Mouse (Mus musculus) G1E (cell line): ENCODE data around the gene Dhx8. TPM values are rescaled to one million over a fixed set of nuclear protein-coding genes. Genes with fewer than 3 reads are reported as not detected.

Experiments
- ATAC-seq: 2 replicates; pipeline ENCODE4 v1.8.0; 2016; ENCODE audit warnings: mild to moderate bottlenecking; ENCODE audit not compliant: insufficient number of reproducible peaks, poor library complexity, low FRiP score, severe bottlenecking; ENCODE audit errors: extremely low read depth
- DNase-seq: peaks from one replicate; pipeline ENCODE4 v3.0.0; 2012; ENCODE audit warnings: low spot score
- H3K27me3 ChIP-seq: 2 replicates; pipeline ENCODE4 v1.6.1; 2012; ENCODE audit warnings: mild to moderate bottlenecking, low read length, inconsistent platforms; ENCODE audit not compliant: insufficient read depth
- H3K36me3 ChIP-seq: replicated peaks from 2 replicates; pipeline ENCODE3; 2012; ENCODE audit warnings: mild to moderate bottlenecking, inconsistent platforms
- H3K4me1 ChIP-seq: 2 replicates; pipeline ENCODE4 v1.6.1; 2012; ENCODE audit warnings: low read depth, low read length, inconsistent platforms, mixed read lengths; ENCODE audit not compliant: insufficient read depth
- H3K4me3 ChIP-seq: 2 replicates; pipeline ENCODE4 v1.5.1; 2012; ENCODE audit warnings: low read depth, mild to moderate bottlenecking, inconsistent platforms, low read length, moderate library complexity, mixed read lengths
- H3K9me3 ChIP-seq: replicated peaks from 2 replicates; pipeline ENCODE4 v1.6.1; 2012; ENCODE audit warnings: inconsistent platforms
- CTCF ChIP-seq: IDR thresholded peaks from 2 replicates; pipeline ENCODE4 v1.5.1; 2012; ENCODE audit warnings: low read depth, low read length, inconsistent platforms, mixed read lengths
- GATA1 ChIP-seq: IDR thresholded peaks from 2 replicates; pipeline ENCODE4 v1.6.1; 2012; ENCODE audit warnings: borderline replicate concordance, low read length, inconsistent platforms, mixed read lengths
- GATA2 ChIP-seq: IDR thresholded peaks from 2 replicates; pipeline ENCODE4 v1.6.1; 2012; ENCODE audit warnings: low read depth, low read length, inconsistent platforms, borderline replicate concordance
- POLR2AphosphoS5 ChIP-seq: IDR thresholded peaks from 2 replicates; pipeline ENCODE4 v1.6.1; 2012; ENCODE audit warnings: low read depth, low read length, inconsistent platforms; ENCODE audit not compliant: insufficient replicate concordance
- TAL1 ChIP-seq: conservative IDR thresholded peaks from 2 replicates; pipeline ENCODE4 v1.6.1; 2012; ENCODE audit warnings: low read depth, low read length, inconsistent platforms, mixed read lengths
- polyA plus RNA-seq: library from polyadenylated mRNA; stranded (reverse); fragments of >175 nt; gene quantifications from 2 replicates; pipeline ENCODE4 v1.2.3, GENCODE M21; 2012
- total RNA-seq, 2 experiments: library from RNA; stranded (forward) in 1 of 2; stranded (reverse) in 1 of 2; fragments of 200-1000 nt in 1 of 2; fragments of >200 nt in 1 of 2; fragmentation: Nextera tagmentation in 1 of 2; gene quantifications; 2 replicates each; pipeline ENCODE4 v1.2.3; 2014 to 2017

The Dhx8 gene
- total and polyA plus RNA-seq, 3 experiments: 14.8 to 46.2 (median 30.9) TPM

DNA sequence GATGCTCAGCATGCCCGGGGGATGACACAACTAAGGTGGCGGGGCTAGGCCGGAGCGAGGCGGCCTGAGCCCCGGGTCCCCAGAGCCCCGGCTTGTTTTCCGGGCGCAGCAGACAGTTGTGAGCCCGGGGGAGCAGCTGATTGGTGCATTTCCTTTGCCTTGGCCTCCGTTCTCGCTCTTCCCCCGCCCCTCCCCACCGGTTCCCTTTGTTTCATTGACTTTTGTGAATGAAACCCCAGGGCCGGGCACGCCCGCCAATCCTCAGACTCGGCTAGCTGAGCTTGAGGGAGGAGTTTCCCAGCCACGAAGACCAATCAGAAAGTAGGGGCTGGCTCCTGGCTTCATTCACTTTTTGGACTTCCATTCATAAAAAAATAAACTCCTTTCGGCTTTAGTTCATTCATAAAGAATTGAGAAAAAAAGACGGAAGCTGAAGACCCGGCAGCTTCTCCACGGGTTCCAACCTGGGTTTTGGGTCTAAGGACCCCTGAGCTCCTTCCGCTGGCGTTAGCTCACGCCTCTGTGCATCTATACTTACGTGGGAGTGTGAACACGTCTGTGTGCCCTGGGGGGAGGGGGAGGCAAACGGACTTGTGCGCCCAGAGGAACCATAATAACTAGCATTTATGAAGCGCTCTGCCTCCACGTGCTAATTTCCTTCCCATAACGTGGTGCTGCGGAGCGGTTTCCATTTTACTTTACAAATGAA, 52.6 kb downstream of the Dhx8 start, which contains the start of gene Etv4:
Gene Etv4 (minus strand): TSS at position 229 of the 709 bp plus-strand sequence.
- H3K9me3 ChIP-seq: no peaks in the 10 kb centered on the region
- peak; percentile 76 for ATAC-seq
- H3K4me1 ChIP-seq: peaks cover 11% of the 10 kb centered on the region; the same call in 1 of the 2 replicates
- TF ChIP-seq CTCF (no peak), POLR2AphosphoS5 (no peak), GATA2 (no peak), TAL1 (no peak), GATA1 (no peak)
- H3K27me3 ChIP-seq: peaks cover 74% of the 10 kb centered on the region
- peak within 1 kb of the TSS; percentile 66 for H3K4me3 ChIP-seq
- no peaks in the 10 kb centered on the region for H3K36me3 ChIP-seq
- peak; percentile 66 for DNase-seq

DNA sequence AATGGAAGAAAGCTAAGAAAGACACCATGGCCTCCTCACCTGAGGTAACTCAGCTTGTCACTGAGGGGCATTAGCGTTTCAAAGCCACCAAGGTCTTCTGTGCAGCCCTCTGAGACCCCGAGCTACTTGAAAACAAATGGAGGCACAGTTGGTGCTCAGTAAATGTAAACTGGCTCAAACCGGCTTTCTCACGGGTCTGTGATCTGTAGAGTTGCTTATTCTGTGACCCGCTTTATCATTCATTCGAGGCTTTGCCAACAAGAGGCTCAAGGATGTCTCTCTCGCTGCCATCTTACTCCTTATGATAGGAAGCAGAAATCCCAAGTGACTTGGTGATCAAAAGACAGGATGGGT, 53.1 kb downstream of the Dhx8 start:
- no peak overlapping the region for H3K4me3 ChIP-seq

DNA sequence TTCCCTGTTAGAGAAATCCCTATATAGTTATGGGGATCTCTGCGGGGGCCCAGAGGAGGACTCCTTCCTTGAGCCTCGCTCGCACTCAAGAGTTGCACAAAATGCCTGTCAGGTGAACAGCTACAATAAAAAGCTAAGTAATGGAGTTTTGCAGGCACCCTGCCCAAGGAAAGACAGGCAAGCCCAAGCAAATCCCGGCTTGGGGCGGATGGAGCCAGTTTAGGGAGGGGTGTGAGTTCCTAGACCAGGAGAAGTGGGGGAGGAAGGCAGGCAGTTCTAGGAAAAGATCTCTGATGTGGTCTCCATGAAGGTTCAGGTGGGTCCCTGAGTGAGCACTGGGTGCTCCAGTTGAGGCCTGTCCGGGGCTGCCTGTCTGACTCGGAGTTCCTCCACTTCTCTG, 53.9 kb downstream of the Dhx8 start:
- no peaks in the 10 kb centered on the region for H3K9me3 ChIP-seq
- peaks cover 11% of the 10 kb centered on the region; the same call in 1 of the 2 replicates for H3K4me1 ChIP-seq
- no peak overlapping the region for H3K4me3 ChIP-seq
- DNase-seq: no peak
- H3K36me3 ChIP-seq: no peaks in the 10 kb centered on the region
- ATAC-seq: no peak
- TF ChIP-seq TAL1 (no peak), GATA2 (no peak), POLR2AphosphoS5 (no peak), CTCF (no peak), GATA1 (no peak)
- peaks cover 63% of the 10 kb centered on the region for H3K27me3 ChIP-seq

More for the DNA sequence above, 53.1 kb downstream of the Dhx8 start:
- Histone ChIP-seq H3K27me3 (peaks cover 69% of the 10 kb centered on the region), H3K4me1 (peaks cover 11% of the 10 kb centered on the region; the same call in 1 of the 2 replicates), H3K9me3 (no peaks in the 10 kb centered on the region), H3K36me3 (no peaks in the 10 kb centered on the region)
- no peak for TF ChIP-seq GATA2
- TF ChIP-seq CTCF: no peak
- no peak for TF ChIP-seq GATA1
- no peak for TF ChIP-seq TAL1
- TF ChIP-seq POLR2AphosphoS5: no peak
- ATAC-seq: no peak
- no peak for DNase-seq

DNA sequence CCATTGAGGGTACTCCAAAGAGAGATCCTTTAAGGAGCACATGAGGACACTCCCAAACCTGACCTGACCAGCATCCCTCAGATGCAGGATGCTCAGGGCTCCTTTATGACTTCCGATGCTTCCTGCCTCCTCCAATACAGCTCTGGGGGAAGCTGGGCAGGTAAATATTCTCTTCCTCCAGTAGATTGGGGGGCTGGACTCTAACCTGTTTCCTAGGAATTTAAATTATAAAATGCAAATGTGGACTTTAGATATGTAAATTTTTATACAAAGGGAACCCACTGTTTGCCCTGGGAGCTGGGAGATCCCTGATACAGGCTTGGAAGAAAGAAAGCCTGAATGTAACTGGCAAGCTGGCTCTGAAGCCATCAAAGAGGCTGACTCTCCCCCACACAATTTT, 54.7 kb downstream of the Dhx8 start:
- peaks cover 57% of the 10 kb centered on the region for H3K27me3 ChIP-seq

DNA sequence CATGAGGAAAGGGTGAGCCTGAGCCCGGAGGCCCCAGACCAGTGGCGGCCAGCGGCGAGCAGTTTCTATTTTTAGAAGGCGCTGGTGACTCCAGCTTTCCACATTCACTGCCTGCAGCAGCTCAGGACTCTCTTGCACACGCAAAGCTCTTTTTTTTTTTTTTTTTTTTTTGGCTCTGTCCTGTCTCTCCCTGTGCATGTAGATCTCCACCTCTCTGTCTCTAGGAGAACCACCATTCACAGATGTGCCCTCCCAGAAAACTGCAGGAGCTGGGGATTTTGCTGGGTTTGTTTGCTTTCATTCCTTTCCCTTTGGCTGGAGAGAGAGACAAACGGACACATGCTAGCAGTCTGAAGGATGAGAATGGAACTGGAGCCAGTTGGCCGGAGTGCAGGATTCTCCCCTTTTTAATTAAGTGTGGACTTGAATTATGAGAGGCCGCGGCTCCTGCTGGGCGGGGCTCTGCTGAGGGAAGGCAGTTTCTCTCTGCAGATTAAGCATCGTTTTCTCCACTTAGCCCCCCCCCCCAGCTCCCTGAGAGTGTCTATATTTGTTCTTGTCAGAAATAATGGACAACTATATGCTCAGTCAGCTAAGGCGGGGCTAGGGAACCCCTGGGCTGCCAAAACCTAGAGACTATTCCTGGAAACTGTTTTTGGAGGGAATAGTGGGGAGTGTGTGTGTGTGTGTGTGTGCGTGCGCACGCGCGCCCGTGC, 58.2 kb downstream of the Dhx8 start:
- Histone ChIP-seq H3K4me3 (no peak overlapping the region), H3K27me3 (peaks cover 28% of the 10 kb centered on the region), H3K36me3 (no peaks in the 10 kb centered on the region), H3K9me3 (no peaks in the 10 kb centered on the region), H3K4me1 (no peaks in the 10 kb centered on the region)
- no peak for TF ChIP-seq GATA2
- no peak for TF ChIP-seq TAL1
- no peak for TF ChIP-seq CTCF
- TF ChIP-seq GATA1: no peak
- no peak for TF ChIP-seq POLR2AphosphoS5
- DNase-seq: no peak
- ATAC-seq: no peak

More for the DNA sequence above, 54.7 kb downstream of the Dhx8 start:
- no peaks in the 10 kb centered on the region for H3K9me3 ChIP-seq
- DNase-seq (no peak), ATAC-seq (no peak)
- H3K36me3 ChIP-seq: no peaks in the 10 kb centered on the region
- no peak overlapping the region for H3K4me3 ChIP-seq
- peaks cover 11% of the 10 kb centered on the region; the same call in 1 of the 2 replicates for H3K4me1 ChIP-seq
- TF ChIP-seq CTCF (no peak), TAL1 (no peak), GATA2 (no peak), POLR2AphosphoS5 (no peak), GATA1 (no peak)

DNA sequence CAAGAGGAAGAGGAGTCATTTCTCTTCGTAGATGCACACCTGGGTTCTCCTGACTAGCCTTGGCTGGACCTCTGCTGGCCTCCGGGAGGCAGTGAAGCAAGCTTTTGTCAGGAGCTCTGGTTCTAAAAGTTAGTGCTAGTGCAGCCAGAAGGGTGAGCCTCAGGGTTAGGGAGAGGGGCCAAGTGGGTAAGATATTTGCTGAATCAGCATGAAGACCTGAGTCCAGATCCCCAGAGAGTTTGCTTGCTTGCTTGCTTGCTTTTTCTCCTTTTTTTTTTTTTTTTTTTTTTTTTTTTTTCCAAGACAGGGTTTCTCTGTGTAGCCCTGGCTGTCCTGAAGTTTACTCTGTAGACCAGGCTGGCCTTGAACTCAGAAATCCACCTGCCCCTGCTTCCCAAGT, 64.6 kb downstream of the Dhx8 start:
- no peak for TF ChIP-seq CTCF
- TF ChIP-seq POLR2AphosphoS5: no peak
- no peak for TF ChIP-seq GATA1
- no peak for TF ChIP-seq TAL1
- no peak for TF ChIP-seq GATA2
- no peak for DNase-seq

More for the DNA sequence above, 64.6 kb downstream of the Dhx8 start:
- H3K4me1 ChIP-seq: no peaks in the 10 kb centered on the region
- no peaks in the 10 kb centered on the region for H3K9me3 ChIP-seq
- ATAC-seq: no peak
- H3K4me3 ChIP-seq: no peak overlapping the region
- 0 out of 2 replicates have a peak, but pooled peaks cover 2% of the 10 kb centered on the region for H3K27me3 ChIP-seq
- H3K36me3 ChIP-seq: no peaks in the 10 kb centered on the region
